Mouse (Mus musculus): Measurements from ENCODE around the gene Fam219a. TPM values are rescaled to one million over a fixed set of nuclear protein-coding genes. Genes with fewer than 3 reads are reported as not detected.
A peak's percentile ranks its signal among the peaks of the same experiment; 100 is the strongest.

The Fam219a gene
- polyA plus RNA-seq, 1 experiment from 2014 or later = 1.0 TPM

DNA sequence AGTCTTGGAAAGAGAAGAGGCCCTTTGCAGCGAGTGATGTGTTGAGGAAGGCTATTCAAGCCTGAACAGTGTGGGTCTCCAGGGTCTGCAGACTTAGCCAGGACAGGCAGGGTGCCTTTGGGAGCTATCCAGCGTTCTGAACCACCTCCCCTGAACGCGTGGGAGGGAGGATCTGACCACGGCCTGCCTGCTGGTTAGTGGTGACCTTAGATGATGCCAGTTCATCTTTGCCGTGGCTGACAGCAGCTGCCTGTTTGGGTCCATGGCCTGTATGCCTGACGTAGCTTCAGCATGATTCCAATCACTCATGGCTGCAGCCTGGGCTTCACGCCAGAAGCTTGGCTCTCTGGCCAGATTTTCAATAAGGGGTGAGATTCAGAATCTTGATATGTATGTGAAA lies 23.4 kb downstream of the Fam219a start:
- no peaks in the 10 kb centered on the region for H3K4me1 ChIP-seq (ENCODE audit: insufficient read depth)
- WGBS (ENCODE audit: insufficient replicate concordance) = 20% methylated on average over 8 of the region's 8 CpGs
- no peaks in the 10 kb centered on the region for H3K36me3 ChIP-seq (replicated peaks; ENCODE audit: insufficient read depth, low read length)
- no peak overlapping the region for H3K4me2 ChIP-seq (ENCODE audit: low read depth, low read length)
- no peak overlapping the region for H3K27ac ChIP-seq (ENCODE audit: low read depth)
- no peaks in the 10 kb centered on the region for H3K9me3 ChIP-seq (ENCODE audit: low read length)
- ATAC-seq (no peak), DNase-seq (peak; percentile 53)
- no peaks in the 10 kb centered on the region for H3K27me3 ChIP-seq (ENCODE audit: insufficient read depth, low read length)
- no peak overlapping the region for H3K9ac ChIP-seq (replicated peaks)
- no peak overlapping the region for H3K4me3 ChIP-seq (ENCODE audit: low read depth, low read length)
- TF ChIP-seq EP300 (IDR thresholded peaks at IDR 0.05; ENCODE audit: low read depth) (no peak), CTCF (IDR thresholded peaks at IDR 0.05; ENCODE audit: low read depth) (no peak)

DNA sequence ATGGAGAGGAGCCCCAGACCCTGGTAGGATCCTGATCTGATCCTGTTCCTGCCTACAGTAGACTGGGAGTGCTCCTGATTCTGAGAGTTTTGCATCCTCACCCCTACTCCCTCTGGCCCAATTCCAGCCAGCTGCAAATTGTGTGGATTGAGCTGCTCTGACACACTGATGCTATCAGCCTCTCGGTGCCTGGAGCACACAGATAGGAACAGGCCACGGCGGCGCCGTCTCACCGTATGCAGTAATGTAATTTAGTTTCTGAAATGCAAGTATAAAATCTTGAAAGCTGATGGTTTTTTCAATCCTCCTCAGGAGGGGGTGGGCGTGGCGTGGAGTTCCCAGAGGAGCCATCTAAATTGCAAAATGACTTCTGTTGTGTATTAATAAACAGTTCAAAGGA lies 27.2 kb downstream of the Fam219a start:
- Histone ChIP-seq H3K9ac (replicated peaks) (no peak overlapping the region), H3K4me2 (ENCODE audit: low read depth, low read length) (no peak overlapping the region), H3K4me3 (ENCODE audit: low read depth, low read length) (no peak overlapping the region), H3K9me3 (ENCODE audit: low read length) (no peaks in the 10 kb centered on the region), H3K36me3 (replicated peaks; ENCODE audit: insufficient read depth, low read length) (no peaks in the 10 kb centered on the region), H3K27me3 (ENCODE audit: insufficient read depth, low read length) (no peaks in the 10 kb centered on the region), H3K27ac (ENCODE audit: low read depth) (no peak overlapping the region), H3K4me1 (ENCODE audit: insufficient read depth) (no peaks in the 10 kb centered on the region)
- ATAC-seq (no peak), DNase-seq (no peak)
- 68% methylated on average over 8 of the region's 8 CpGs for WGBS (ENCODE audit: insufficient replicate concordance)
- TF ChIP-seq EP300 (IDR thresholded peaks at IDR 0.05; ENCODE audit: low read depth) (no peak), CTCF (IDR thresholded peaks at IDR 0.05; ENCODE audit: low read depth) (no peak)

- Histone ChIP-seq H3K4me2 (ENCODE audit: low read depth, low read length) (no peak overlapping the region), H3K36me3 (replicated peaks; ENCODE audit: insufficient read depth, low read length) (no peaks in the 10 kb centered on the region), H3K9ac (replicated peaks) (no peak overlapping the region), H3K27me3 (ENCODE audit: insufficient read depth, low read length) (no peaks in the 10 kb centered on the region), H3K4me3 (ENCODE audit: low read depth, low read length) (no peak overlapping the region), H3K4me1 (ENCODE audit: insufficient read depth) (no peaks in the 10 kb centered on the region), H3K9me3 (ENCODE audit: low read length) (no peaks in the 10 kb centered on the region), H3K27ac (ENCODE audit: low read depth) (no peak overlapping the region)
- DNase-seq (no peak), ATAC-seq (no peak)
- TF ChIP-seq CTCF (IDR thresholded peaks at IDR 0.05; ENCODE audit: low read depth) = no peak
- TF ChIP-seq EP300 (IDR thresholded peaks at IDR 0.05; ENCODE audit: low read depth) = no peak
- WGBS (ENCODE audit: insufficient replicate concordance) = 73% methylated on average over 5 of the region's 5 CpGs
These were observed 34.5 kb downstream of the Fam219a start for GRCm38 (mm10) chr4:41534866-41535265.

DNA sequence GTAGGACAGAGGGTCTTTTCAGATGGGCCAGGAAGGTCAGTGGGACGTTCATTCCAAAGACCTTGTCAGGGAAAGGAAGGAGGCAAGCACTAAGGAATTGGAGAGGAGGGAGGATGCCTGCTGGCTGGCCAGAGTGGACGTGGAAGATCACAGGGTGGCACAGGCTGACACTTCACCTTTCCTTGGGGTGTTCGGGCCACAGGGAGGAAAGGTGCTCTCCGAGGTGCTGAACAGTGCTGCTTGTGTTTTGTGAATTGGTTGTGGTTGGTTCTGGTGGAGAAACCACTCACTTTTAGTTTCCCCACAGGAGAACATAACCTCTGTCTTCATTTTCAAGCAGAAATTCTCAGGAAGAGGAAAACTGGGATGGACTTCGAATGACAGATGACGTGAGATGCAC lies 36.9 kb downstream of the Fam219a start:
- no peak for ATAC-seq
- Histone ChIP-seq H3K27ac (ENCODE audit: low read depth) (no peak overlapping the region), H3K27me3 (ENCODE audit: insufficient read depth, low read length) (no peaks in the 10 kb centered on the region), H3K9ac (replicated peaks) (no peak overlapping the region), H3K9me3 (ENCODE audit: low read length) (no peaks in the 10 kb centered on the region), H3K4me3 (ENCODE audit: low read depth, low read length) (no peak overlapping the region), H3K4me1 (ENCODE audit: insufficient read depth) (no peaks in the 10 kb centered on the region), H3K4me2 (ENCODE audit: low read depth, low read length) (no peak overlapping the region), H3K36me3 (replicated peaks; ENCODE audit: insufficient read depth, low read length) (no peaks in the 10 kb centered on the region)
- DNase-seq = peak; percentile 52
- 25% methylated on average over 6 of the region's 6 CpGs for WGBS (ENCODE audit: insufficient replicate concordance)
- TF ChIP-seq EP300 (IDR thresholded peaks at IDR 0.05; ENCODE audit: low read depth) (no peak), CTCF (IDR thresholded peaks at IDR 0.05; ENCODE audit: low read depth) (no peak)

DNA sequence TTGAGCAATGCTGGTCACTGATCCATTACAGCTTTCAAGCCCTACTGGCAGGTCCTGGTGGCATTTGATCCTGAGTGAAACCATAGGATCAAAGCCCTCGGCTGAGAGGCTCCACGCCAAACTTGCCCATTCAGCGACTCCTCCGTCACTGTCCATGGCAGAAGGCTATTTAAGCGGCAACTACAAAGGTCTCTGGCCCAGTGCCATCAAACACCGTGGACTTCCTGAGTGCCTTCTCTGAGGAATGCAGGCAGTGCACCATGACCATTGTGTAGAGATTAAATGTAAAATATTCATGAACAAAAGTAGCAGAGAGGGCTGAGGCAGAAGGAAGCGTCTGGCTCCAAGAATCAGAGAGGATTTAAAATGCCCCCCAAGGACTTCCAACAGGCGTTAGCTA lies 41.3 kb downstream of the Fam219a start:
- WGBS (ENCODE audit: insufficient replicate concordance) = 45% methylated on average over 8 of the region's 8 CpGs
- Histone ChIP-seq H3K9me3 (ENCODE audit: low read length) (no peaks in the 10 kb centered on the region), H3K4me2 (ENCODE audit: low read depth, low read length) (no peak overlapping the region), H3K36me3 (replicated peaks; ENCODE audit: insufficient read depth, low read length) (no peaks in the 10 kb centered on the region), H3K27ac (ENCODE audit: low read depth) (no peak overlapping the region), H3K9ac (replicated peaks) (no peak overlapping the region), H3K4me1 (ENCODE audit: insufficient read depth) (no peaks in the 10 kb centered on the region), H3K4me3 (ENCODE audit: low read depth, low read length) (no peak overlapping the region), H3K27me3 (ENCODE audit: insufficient read depth, low read length) (no peaks in the 10 kb centered on the region)
- ATAC-seq (no peak), DNase-seq (no peak)
- no peak for TF ChIP-seq EP300 (IDR thresholded peaks at IDR 0.05; ENCODE audit: low read depth)
- TF ChIP-seq CTCF (IDR thresholded peaks at IDR 0.05; ENCODE audit: low read depth) = no peak

- 63% methylated on average over 13 of the region's 13 CpGs for WGBS (ENCODE audit: insufficient replicate concordance)
- no peaks in the 10 kb centered on the region for H3K27me3 ChIP-seq (ENCODE audit: insufficient read depth, low read length)
- TF ChIP-seq CTCF (IDR thresholded peaks at IDR 0.05; ENCODE audit: low read depth) = no peak
- no peak for TF ChIP-seq EP300 (IDR thresholded peaks at IDR 0.05; ENCODE audit: low read depth)
- H3K36me3 ChIP-seq (replicated peaks; ENCODE audit: insufficient read depth, low read length) = no peaks in the 10 kb centered on the region
- no peak overlapping the region for H3K4me3 ChIP-seq (ENCODE audit: low read depth, low read length)
- no peak overlapping the region for H3K4me2 ChIP-seq (ENCODE audit: low read depth, low read length)
- no peak overlapping the region for H3K9ac ChIP-seq (replicated peaks)
- H3K4me1 ChIP-seq (ENCODE audit: insufficient read depth) = no peaks in the 10 kb centered on the region
- DNase-seq = no peak
- H3K27ac ChIP-seq (ENCODE audit: low read depth) = no peak overlapping the region
- no peak for ATAC-seq
- no peaks in the 10 kb centered on the region for H3K9me3 ChIP-seq (ENCODE audit: low read length)
These were observed 42.3 kb downstream of the Fam219a start for GRCm38 (mm10) chr4:41527076-41527475.

GRCm38 (mm10) chr4:41526553-41526952 lies 42.8 kb downstream of the Fam219a start:
- TF ChIP-seq EP300 (IDR thresholded peaks at IDR 0.05; ENCODE audit: low read depth) (no peak), CTCF (IDR thresholded peaks at IDR 0.05; ENCODE audit: low read depth) (no peak)
- 73% methylated on average over 7 of the region's 7 CpGs for WGBS (ENCODE audit: insufficient replicate concordance)
- no peak overlapping the region for H3K4me2 ChIP-seq (ENCODE audit: low read depth, low read length)
- H3K9ac ChIP-seq (replicated peaks) = no peak overlapping the region
- H3K27ac ChIP-seq (ENCODE audit: low read depth) = no peak overlapping the region
- ATAC-seq (no peak), DNase-seq (no peak)
- H3K4me3 ChIP-seq (ENCODE audit: low read depth, low read length) = no peak overlapping the region
- H3K36me3 ChIP-seq (replicated peaks; ENCODE audit: insufficient read depth, low read length) = no peaks in the 10 kb centered on the region
- no peaks in the 10 kb centered on the region for H3K27me3 ChIP-seq (ENCODE audit: insufficient read depth, low read length)
- no peaks in the 10 kb centered on the region for H3K4me1 ChIP-seq (ENCODE audit: insufficient read depth)
- no peaks in the 10 kb centered on the region for H3K9me3 ChIP-seq (ENCODE audit: low read length)

Measured in liver, postnatal 0 days (tissue).